In genomic region chr2:150643726-150644415, GRCm38 (mm10) we compare ENCODE assay signal across 9 mouse cellular contexts. TPM values are rescaled to one million over a fixed set of nuclear protein-coding genes. Genes with fewer than 3 reads are reported as not detected.
DNase-seq lines count a peak whose midpoint lies in the region; TF ChIP-seq lines count a peak whose summit lies in the region.
"Had no signal": no experiment of that assay in that cellular context is flagged by ENCODE, and none has a peak within 500 bp of the region (broad histone marks: within the 10 kb centered on the region; RNA-seq: fewer than 3 reads in every experiment).

No protein-coding gene starts in this region.

- peak; percentile 17 for DNase-seq in 3T3-L1 (ENCODE audit: low read depth, low spot score)
- peak; percentile 22 to 61 for DNase-seq in cerebellum, adult 2 months
- DNase-seq in frontal cortex, postnatal 14 days (ENCODE audit: low spot score in 2 of 2), result peak; percentile 54 to 82
- DNase-seq in liver, result peak; percentile 20
- peak; percentile 65 to 69 for DNase-seq in right cerebral cortex, postnatal 36 days (ENCODE audit: low spot score in 2 of 2)
- no peak for DNase-seq in T-cell, adult 2 months (ENCODE audit: low spot score)
- no peak for DNase-seq in spleen, postnatal 36 days (ENCODE audit: low spot score in 2 of 2)
- DNase-seq in thymus, postnatal 25 days, result no peak

- no peaks in the 10 kb centered on the region for H3K27me3 ChIP-seq in cerebellum, adult 2 months (ENCODE audit: control insufficient read depth, insufficient read depth, low read length)
- H3K27me3 ChIP-seq: heart, embryonic 13.5 days had no signal

- no peak overlapping the region for H3K4me3 ChIP-seq in cerebellum, adult 2 months (replicated peaks; ENCODE audit: insufficient read depth, low read depth, low read length)
- H3K4me3 ChIP-seq: heart, embryonic 13.5 days had no signal

- TF ChIP-seq POLR2A in cerebellum, adult 2 months (IDR thresholded peaks at IDR 0.05; ENCODE audit: borderline replicate concordance, insufficient read depth, low read length), result no peak

- H3K4me1 ChIP-seq in cerebellum, adult 2 months (ENCODE audit: control insufficient read depth, insufficient read depth, low read length), result no peaks in the 10 kb centered on the region

- TF ChIP-seq CTCF in cerebellum, adult 2 months (IDR thresholded peaks at IDR 0.05; ENCODE audit: borderline replicate concordance, insufficient read depth, low read depth, low read length), result no peak

- peak overlapping the region; percentile 75; the same call in 1 of the 2 replicates for H3K27ac ChIP-seq in cerebellum, adult 2 months (ENCODE audit: insufficient read depth, low read length)
- H3K27ac ChIP-seq: heart, embryonic 13.5 days had no signal

- 24% methylated on average over 8 of the region's 8 CpGs for WGBS in cerebellum, adult 2 months

RNA-seq across cellular contexts. Expression of gene Acss1, which starts 24.4 kb away (rescaled TPM):
- polyA plus RNA-seq in cerebellum, adult 2 months (2012; rRNA removed), result 15.4 and 15.7 TPM in 2 replicates

RNA-seq across cellular contexts. Expression of gene Apmap, which starts 35.5 kb away (rescaled TPM):
- polyA plus RNA-seq in cerebellum, adult 2 months (2012; rRNA removed), result 83.3 and 92.0 TPM in 2 replicates

RNA-seq across cellular contexts. Expression of gene Vsx1, which starts 45.3 kb away (rescaled TPM):
- polyA plus RNA-seq in cerebellum, adult 2 months (2012; rRNA removed), result 0.06 TPM in 1 of 2 replicates, not detected in the other
- polyA plus RNA-seq: heart, embryonic 13.5 days had no signal

Comparison
In these comparisons a context has a peak if more than half of its experiments do, and no peak if none do; other contexts are left out.
1. DNase-seq: peak in 3T3-L1 (single experiment), cerebellum, adult 2 months (2 of 2), frontal cortex, postnatal 14 days (2 of 2), liver (single experiment) and right cerebral cortex, postnatal 36 days (2 of 2); none in T-cell, adult 2 months (single experiment), spleen, postnatal 36 days (0 of 2) and thymus, postnatal 25 days (single experiment).